ENCODE assay signal across 28 mouse cellular contexts in the genomic region with DNA sequence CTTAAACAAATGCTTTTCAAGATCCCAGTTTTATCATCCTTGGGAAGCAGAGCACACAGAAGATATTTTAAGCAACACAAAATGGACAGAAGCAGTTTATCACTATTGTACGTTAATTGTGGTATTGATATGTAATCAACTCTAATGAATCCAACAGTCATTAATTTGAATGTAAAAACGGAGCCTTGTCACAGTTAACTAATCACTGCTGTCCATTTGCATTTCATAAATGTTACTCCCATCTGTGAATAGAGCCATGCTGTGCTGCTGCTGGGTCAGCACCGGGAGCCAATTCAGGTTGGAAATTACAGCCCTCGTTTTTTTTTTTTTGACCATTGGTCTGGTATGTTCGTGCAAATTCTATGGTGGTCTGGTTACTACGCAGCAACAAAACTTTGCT.
"Had no signal": no experiment of that assay in that cellular context is flagged by ENCODE, and none has a peak within 500 bp of the region (broad histone marks: within the 10 kb centered on the region; RNA-seq: fewer than 3 reads in every experiment).

No protein-coding gene starts in this region.

- ATAC-seq: hindbrain, embryonic 16.5 days; inflammation-experienced regulatory T-cells, adult 6 months; intestine, embryonic 15.5 days; intestine, postnatal 0 days; liver, embryonic 12.5 days had no signal

- H3K9me3 ChIP-seq: heart, embryonic 10.5 days; heart, embryonic 12.5 days; hindbrain, embryonic 10.5 days; hindbrain, embryonic 12.5 days; intestine, embryonic 15.5 days; kidney, embryonic 15.5 days; limb, embryonic 13.5 days; limb, embryonic 15.5 days; liver, embryonic 12.5 days had no signal

- H3K9ac ChIP-seq: heart, embryonic 12.5 days; hindbrain, embryonic 12.5 days; hindbrain, embryonic 14.5 days; intestine, embryonic 15.5 days; kidney, embryonic 15.5 days; limb, embryonic 13.5 days; limb, embryonic 15.5 days; liver, embryonic 12.5 days; liver, embryonic 14.5 days had no signal

- DNase-seq: gastrocnemius, adult 2 months; gastrocnemius, postnatal 10 days; gastrocnemius, postnatal 25 days; heart, adult 18-20 months; heart, postnatal 10 days; heart, postnatal 4 days; kidney, adult 18-20 months; kidney, adult 9 months; kidney, postnatal 14 days; kidney, postnatal 36 days; layer of hippocampus, adult 9-11 months; layer of hippocampus, postnatal 36 days; left cerebral cortex, postnatal 4 days had no signal

- H3K4me3 ChIP-seq: gastrocnemius, adult 2 months; heart, embryonic 10.5 days; heart, embryonic 12.5 days; hindbrain, embryonic 10.5 days; hindbrain, embryonic 12.5 days; intestine, embryonic 15.5 days; kidney, embryonic 15.5 days; limb, embryonic 13.5 days; limb, embryonic 15.5 days; liver, embryonic 12.5 days had no signal

- H3K4me2 ChIP-seq: heart, embryonic 12.5 days; hindbrain, embryonic 12.5 days; hindbrain, embryonic 14.5 days; intestine, embryonic 15.5 days; kidney, embryonic 15.5 days; limb, embryonic 13.5 days; limb, embryonic 15.5 days; liver, embryonic 12.5 days had no signal

- H3K27me3 ChIP-seq: heart, embryonic 12.5 days; hindbrain, embryonic 12.5 days; intestine, embryonic 15.5 days; kidney, embryonic 15.5 days; limb, embryonic 13.5 days; limb, embryonic 15.5 days; liver, embryonic 12.5 days had no signal

- H3K27ac ChIP-seq: gastrocnemius, adult 2 months; heart, embryonic 10.5 days; hindbrain, embryonic 10.5 days; hindbrain, embryonic 12.5 days; hindbrain, embryonic 14.5 days; intestine, embryonic 15.5 days; kidney, embryonic 15.5 days; kidney, postnatal 0 days; limb, embryonic 13.5 days; limb, embryonic 15.5 days; liver, embryonic 12.5 days; liver, embryonic 14.5 days had no signal

- H3K4me1 ChIP-seq: heart, embryonic 10.5 days; heart, embryonic 12.5 days; hindbrain, embryonic 10.5 days; hindbrain, embryonic 12.5 days; intestine, embryonic 15.5 days; kidney, embryonic 15.5 days; limb, embryonic 13.5 days; limb, embryonic 15.5 days; liver, embryonic 12.5 days had no signal

- H3K36me3 ChIP-seq: heart, embryonic 10.5 days; heart, embryonic 12.5 days; hindbrain, embryonic 10.5 days; hindbrain, embryonic 12.5 days; intestine, embryonic 15.5 days; kidney, embryonic 15.5 days; limb, embryonic 13.5 days; limb, embryonic 15.5 days; liver, embryonic 12.5 days had no signal
